Mouse (Mus musculus) lung, postnatal 0 days (tissue): ENCODE results near the gene Fbl. TPM values are rescaled to one million over a fixed set of nuclear protein-coding genes. Genes with fewer than 3 reads are reported as not detected.

ENCODE experiments used
- ATAC-seq: fragments of 200-750 bp; cut with Nextera tagmentation; 2 replicates; pipeline ENCODE4 v1.8.0; 2017; ENCODE audit warnings: moderate library complexity
- DNase-seq: peaks from one replicate; pipeline ENCODE4 v3.0.0-alpha.2; 2016; ENCODE audit warnings: low spot score
- H3K27ac ChIP-seq: fragments of 300-500 bp; sonication (generic); 2 replicates; pipeline ENCODE4 v1.5.1; 2014; ENCODE audit warnings: antibody characterized with exemption, mild to moderate bottlenecking, low read length, mixed read lengths
- H3K27me3 ChIP-seq: fragments of 300-500 bp; sonication (generic); replicated peaks from 2 replicates; pipeline ENCODE4 v1.6.1; 2014; ENCODE audit warnings: low read length, mixed read lengths; ENCODE audit not compliant: insufficient read depth
- H3K36me3 ChIP-seq: fragments of 300-500 bp; sonication (generic); 2 replicates; pipeline ENCODE4 v1.6.1; 2014; ENCODE audit warnings: low read length, mixed read lengths; ENCODE audit not compliant: insufficient read depth
- H3K4me1 ChIP-seq: fragments of 300-500 bp; sonication (generic); 2 replicates; pipeline ENCODE4 v1.6.1; 2014; ENCODE audit warnings: antibody characterized with exemption, low read depth, low read length, mixed read lengths; ENCODE audit not compliant: insufficient read depth
- H3K4me2 ChIP-seq: fragments of 300-500 bp; sonication (generic); replicated peaks from 2 replicates; pipeline ENCODE4 v1.6.1; 2014; ENCODE audit warnings: low read depth, mild to moderate bottlenecking, low read length, moderate library complexity, mixed read lengths
- H3K4me3 ChIP-seq: fragments of 300-500 bp; sonication (generic); 2 replicates; pipeline ENCODE4 v1.5.1; 2014; ENCODE audit warnings: low read depth, low read length
- H3K9ac ChIP-seq: fragments of 300-500 bp; sonication (generic); replicated peaks from 2 replicates; pipeline ENCODE4 v1.6.1; 2014; ENCODE audit warnings: low read depth, mild to moderate bottlenecking
- H3K9me3 ChIP-seq: fragments of 300-500 bp; sonication (generic); 2 replicates; pipeline ENCODE4 v1.6.1; 2016; ENCODE audit warnings: low read length, mixed read lengths
- CTCF ChIP-seq: IDR thresholded peaks from 2 replicates; pipeline ENCODE4 v1.5.1; 2016; ENCODE audit warnings: antibody characterized with exemption, mild to moderate bottlenecking
- EP300 ChIP-seq: IDR thresholded peaks from 2 replicates; pipeline ENCODE4 v1.6.1; 2016; ENCODE audit warnings: antibody characterized with exemption, mild to moderate bottlenecking, control low read depth
- WGBS: fragments of 180-500 bp; shearing (Covaris S2); extraction: QIAGEN DNeasy Blood & Tissue Kit; methylation state at CpG from one replicate; pipeline ENCODE4 v1.1.7; 2014; 5-methylcytosine and 5-hydroxymethylcytosine counted together
- polyA plus RNA-seq: library from polyadenylated mRNA; unstranded; fragments of >200 nt; fragmentation: Nextera tagmentation; extraction: Ambion mirVana; gene quantifications from 2 replicates; pipeline ENCODE4 v1.2.1, GENCODE M21; 2015

The Fbl gene
- polyA plus RNA-seq, 1 experiment from 2014 or later: 37.2 TPM

- TF ChIP-seq CTCF (no peak), EP300 (no peak)
- ATAC-seq (peak; percentile 67), DNase-seq (peak; percentile 15)
- 30% methylated on average over 6 of the region's 6 CpGs for WGBS
- H3K27me3 ChIP-seq: no peaks in the 10 kb centered on the region
- no peaks in the 10 kb centered on the region for H3K9me3 ChIP-seq
- H3K4me1 ChIP-seq: no peaks in the 10 kb centered on the region
- no peak overlapping the region for H3K9ac ChIP-seq
- H3K36me3 ChIP-seq: no peaks in the 10 kb centered on the region
- no peak overlapping the region for H3K4me3 ChIP-seq
- H3K4me2 ChIP-seq: no peak overlapping the region
- no peak overlapping the region for H3K27ac ChIP-seq
Observed at GRCm38 (mm10) chr7:28159292-28159691, 10.2 kb upstream of the Fbl start.

- no peaks in the 10 kb centered on the region for H3K9me3 ChIP-seq
- ATAC-seq (no peak), DNase-seq (no peak)
- no peak overlapping the region for H3K27ac ChIP-seq
- no peak overlapping the region for H3K4me3 ChIP-seq
- H3K36me3 ChIP-seq: no peaks in the 10 kb centered on the region
- no peaks in the 10 kb centered on the region for H3K4me1 ChIP-seq
- no peaks in the 10 kb centered on the region for H3K27me3 ChIP-seq
- no peak overlapping the region for H3K4me2 ChIP-seq
- 78% methylated on average over 3 of the region's 3 CpGs for WGBS
- H3K9ac ChIP-seq: no peak overlapping the region
- TF ChIP-seq CTCF (no peak), EP300 (no peak)
Observed at GRCm38 (mm10) chr7:28159893-28160292, 9.6 kb upstream of the Fbl start.

GRCm38 (mm10) chr7:28161163-28161749, 8.3 kb upstream of the Fbl start:
- Histone ChIP-seq H3K9me3 (no peaks in the 10 kb centered on the region), H3K27me3 (no peaks in the 10 kb centered on the region), H3K4me2 (no peak overlapping the region), H3K4me1 (no peaks in the 10 kb centered on the region), H3K27ac (no peak overlapping the region), H3K36me3 (no peaks in the 10 kb centered on the region), H3K9ac (no peak overlapping the region), H3K4me3 (no peak overlapping the region)
- WGBS: 55% methylated on average over 9 of the region's 9 CpGs
- no peak for ATAC-seq
- no peak for TF ChIP-seq CTCF
- TF ChIP-seq EP300: no peak
- no peak for DNase-seq

- Histone ChIP-seq H3K4me2 (no peak overlapping the region), H3K27me3 (no peaks in the 10 kb centered on the region), H3K4me1 (peaks cover 3% of the 10 kb centered on the region; the same call in 1 of the 2 replicates), H3K36me3 (no peaks in the 10 kb centered on the region), H3K9me3 (no peaks in the 10 kb centered on the region), H3K27ac (no peak overlapping the region), H3K9ac (no peak overlapping the region), H3K4me3 (no peak overlapping the region)
- DNase-seq (no peak), ATAC-seq (no peak)
- TF ChIP-seq EP300 (no peak), CTCF (peak; percentile 38)
- 83% methylated on average over 6 of the region's 6 CpGs for WGBS
Observed at GRCm38 (mm10) chr7:28165406-28165805, 4.1 kb upstream of the Fbl start.

- Histone ChIP-seq H3K36me3 (no peaks in the 10 kb centered on the region), H3K4me1 (peaks cover 7% of the 10 kb centered on the region; the same call in 1 of the 2 replicates), H3K9me3 (no peaks in the 10 kb centered on the region), H3K27ac (peak overlapping the region; percentile 87), H3K4me3 (peak overlapping the region; percentile 74), H3K4me2 (peak overlapping the region; percentile 97), H3K9ac (0 out of 2 replicates have a peak overlapping the region, but pooled peaks have one; percentile 23), H3K27me3 (no peaks in the 10 kb centered on the region)
- WGBS: 5% methylated on average over 9 of the region's 9 CpGs
- DNase-seq: peak; percentile 88
- TF ChIP-seq CTCF: peak; percentile 90
- no peak for TF ChIP-seq EP300
- peak; percentile 61 for ATAC-seq
Observed at GRCm38 (mm10) chr7:28168320-28169115, 992 bp upstream of the Fbl start.

- peaks cover 10% of the 10 kb centered on the region; the same call in 1 of the 2 replicates for H3K36me3 ChIP-seq
- no peak overlapping the region for H3K9ac ChIP-seq
- H3K4me1 ChIP-seq: peaks cover 4% of the 10 kb centered on the region; the same call in 1 of the 2 replicates
- WGBS: 80% methylated on average over 4 of the region's 4 CpGs
- no peaks in the 10 kb centered on the region for H3K27me3 ChIP-seq
- TF ChIP-seq EP300 (no peak), CTCF (no peak)
- no peak overlapping the region for H3K4me2 ChIP-seq
- H3K9me3 ChIP-seq: no peaks in the 10 kb centered on the region
- no peak for ATAC-seq
- no peak overlapping the region for H3K4me3 ChIP-seq
- H3K27ac ChIP-seq: no peak overlapping the region
- no peak for DNase-seq
Observed at GRCm38 (mm10) chr7:28175358-28175757, 5.8 kb downstream of the Fbl start.
